Mouse (Mus musculus): ENCODE measurements around the gene Slc16a11. TPM values are rescaled to one million over a fixed set of nuclear protein-coding genes. Genes with fewer than 3 reads are reported as not detected.
A peak's percentile ranks its signal among the peaks of the same experiment; 100 is the strongest.

The Slc16a11 gene
- polyA plus RNA-seq, 1 experiment from 2014 or later = 0.54 TPM

DNA sequence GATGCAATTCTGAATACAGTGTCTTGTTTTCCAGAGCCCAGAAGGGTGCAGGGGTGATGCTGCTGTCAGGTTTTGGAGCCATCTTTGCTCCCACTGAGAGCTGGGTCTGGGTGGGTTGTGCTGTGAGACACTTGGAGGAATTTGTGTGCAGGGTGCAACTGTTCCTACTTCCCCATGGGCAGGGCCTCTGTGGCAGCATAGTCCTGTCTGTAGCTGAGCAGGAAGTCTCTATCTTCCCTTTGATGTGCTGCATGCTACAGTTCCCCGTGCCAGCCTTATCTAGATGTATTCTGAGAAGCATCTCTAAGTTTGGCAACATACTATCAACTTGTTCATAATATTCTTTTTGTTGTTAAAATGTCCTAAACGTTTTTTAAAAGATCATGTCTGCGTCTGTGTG lies 52.7 kb downstream of the Slc16a11 start:
- no peak for ATAC-seq (replicated peaks; ENCODE audit: insufficient number of reproducible peaks, insufficient read depth, low FRiP score, low read depth)
- Histone ChIP-seq H3K4me3 (no peak overlapping the region), H3K4me2 (no peak overlapping the region), H3K36me3 (no peaks in the 10 kb centered on the region), H3K27ac (peak overlapping the region; percentile 20; the same call in 1 of the 2 replicates), H3K27me3 (no peaks in the 10 kb centered on the region), H3K9me3 (replicated peaks) (no peaks in the 10 kb centered on the region), H3K9ac (no peak overlapping the region), H3K4me1 (replicated peaks) (peaks cover 11% of the 10 kb centered on the region)
- WGBS = 41% methylated on average over 3 of the region's 3 CpGs

DNA sequence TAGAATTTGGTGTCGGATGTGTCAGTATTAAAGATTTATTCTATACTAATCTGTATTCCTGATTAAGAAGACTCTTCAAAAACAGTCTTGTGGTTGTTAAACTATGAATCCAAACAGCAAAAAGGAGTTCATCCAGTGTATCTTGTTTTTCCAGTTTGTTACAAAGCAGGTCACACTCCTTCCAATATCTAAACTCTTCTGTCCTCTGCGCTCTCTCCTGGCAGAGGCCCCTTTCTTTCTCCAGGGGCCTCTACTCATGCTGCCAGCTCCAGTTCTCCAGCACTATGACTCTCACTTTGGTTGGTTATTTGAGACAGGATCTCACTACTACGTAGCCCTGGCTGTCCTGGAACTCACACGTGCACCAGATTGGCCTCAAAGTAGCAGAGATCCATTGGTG lies 53.3 kb downstream of the Slc16a11 start:
- no peak overlapping the region for H3K4me2 ChIP-seq
- WGBS = 61% methylated on average over 4 of the region's 4 CpGs
- H3K4me1 ChIP-seq (replicated peaks) = peaks cover 11% of the 10 kb centered on the region
- no peak overlapping the region for H3K9ac ChIP-seq
- peak overlapping the region; percentile 36; the same call in 1 of the 2 replicates for H3K27ac ChIP-seq
- no peak for ATAC-seq (replicated peaks; ENCODE audit: insufficient number of reproducible peaks, insufficient read depth, low FRiP score, low read depth)
- no peaks in the 10 kb centered on the region for H3K27me3 ChIP-seq
- H3K4me3 ChIP-seq = no peak overlapping the region
- H3K9me3 ChIP-seq (replicated peaks) = no peaks in the 10 kb centered on the region
- no peaks in the 10 kb centered on the region for H3K36me3 ChIP-seq

MicroRNA genes within 50 kb of the gene (microRNA counts, 519-probe panel; counts per million panel counts)
- microRNA mmu-miR-195 (not detected), microRNA mmu-miR-497 (2,422 counts per million, percentile 47 among the panel's probes with 10 or more counts)

Small RNA genes lying within 50 kb of the gene (microRNA-seq; reads per million reads assigned to microRNA genes)
- gene Mir195a = 432 reads per million, percentile 71 among the genes with 10 or more reads in this experiment
- not detected for gene Mir497
- not detected for gene Mir497b

Other genes starting within 250 kb of the Slc16a11 start
- gene Cldn7, start 248.0 kb upstream of the Slc16a11 start, polyA plus RNA-seq (2015; fragmentation: Nextera tagmentation; extraction: Ambion mirVana) = 3.8 and 13.9 TPM in 2 replicates
- gene Ctdnep1, start 231.6 kb upstream of the Slc16a11 start, polyA plus RNA-seq (2015; fragmentation: Nextera tagmentation; extraction: Ambion mirVana) = 19.9 and 21.6 TPM in 2 replicates
- 97.8 and 99.6 TPM in 2 replicates for gene Elp5, start 230.2 kb upstream of the Slc16a11 start, polyA plus RNA-seq (2015; fragmentation: Nextera tagmentation; extraction: Ambion mirVana)
- 402 and 455 TPM in 2 replicates for gene Gabarap, start 221.6 kb upstream of the Slc16a11 start, polyA plus RNA-seq (2015; fragmentation: Nextera tagmentation; extraction: Ambion mirVana)
- 38.4 and 42.4 TPM in 2 replicates for gene Phf23, start 217.0 kb upstream of the Slc16a11 start, polyA plus RNA-seq (2015; fragmentation: Nextera tagmentation; extraction: Ambion mirVana)
- 17.4 and 24.8 TPM in 2 replicates for gene Dvl2, start 212.2 kb upstream of the Slc16a11 start, polyA plus RNA-seq (2015; fragmentation: Nextera tagmentation; extraction: Ambion mirVana)
- gene Acadvl, start 197.3 kb upstream of the Slc16a11 start, polyA plus RNA-seq (2015; fragmentation: Nextera tagmentation; extraction: Ambion mirVana) = 200 and 235 TPM in 2 replicates
- gene Dlg4, start 195.8 kb upstream of the Slc16a11 start, polyA plus RNA-seq (2015; fragmentation: Nextera tagmentation; extraction: Ambion mirVana) = 4.8 and 5.1 TPM in 2 replicates
- 0.29 TPM in 1 of 2 replicates, not detected in the other for gene Asgr1, start 158.7 kb upstream of the Slc16a11 start, polyA plus RNA-seq (2015; fragmentation: Nextera tagmentation; extraction: Ambion mirVana)
- gene Asgr2, start 120.1 kb upstream of the Slc16a11 start, polyA plus RNA-seq (2015; fragmentation: Nextera tagmentation; extraction: Ambion mirVana) = 0.22 TPM in 1 of 2 replicates, not detected in the other
- gene Mgl2, start 82.4 kb upstream of the Slc16a11 start, polyA plus RNA-seq (2015; fragmentation: Nextera tagmentation; extraction: Ambion mirVana) = 0.40 and 0.82 TPM in 2 replicates
- 0.40 and 0.67 TPM in 2 replicates for gene Clec10a, start 56.6 kb upstream of the Slc16a11 start, polyA plus RNA-seq (2015; fragmentation: Nextera tagmentation; extraction: Ambion mirVana)
- 4.5 and 5.2 TPM in 2 replicates for gene Slc16a13, start 8.3 kb downstream of the Slc16a11 start, polyA plus RNA-seq (2015; fragmentation: Nextera tagmentation; extraction: Ambion mirVana)
- gene Bcl6b, start 17.0 kb downstream of the Slc16a11 start, polyA plus RNA-seq (2015; fragmentation: Nextera tagmentation; extraction: Ambion mirVana) = 18.1 and 19.8 TPM in 2 replicates
- 107 and 113 TPM in 2 replicates for gene 0610010K14Rik, start 25.2 kb downstream of the Slc16a11 start, polyA plus RNA-seq (2015; fragmentation: Nextera tagmentation; extraction: Ambion mirVana)
- gene Gm21988, start 27.1 kb downstream of the Slc16a11 start, polyA plus RNA-seq (2015; fragmentation: Nextera tagmentation; extraction: Ambion mirVana) = 7.3 and 10.3 TPM in 2 replicates
- 198 and 215 TPM in 2 replicates for gene Rnasek, start 27.1 kb downstream of the Slc16a11 start, polyA plus RNA-seq (2015; fragmentation: Nextera tagmentation; extraction: Ambion mirVana)
- gene Alox12, start 42.6 kb downstream of the Slc16a11 start, polyA plus RNA-seq (2015; fragmentation: Nextera tagmentation; extraction: Ambion mirVana) = 4.1 TPM in 2 replicates
- 0.45 and 2.8 TPM in 2 replicates for gene Alox12e, start 109.9 kb downstream of the Slc16a11 start, polyA plus RNA-seq (2015; fragmentation: Nextera tagmentation; extraction: Ambion mirVana)
- gene Alox15, start 139.3 kb downstream of the Slc16a11 start, polyA plus RNA-seq (2015; fragmentation: Nextera tagmentation; extraction: Ambion mirVana) = 0.23 and 0.58 TPM in 2 replicates
- 17.6 and 24.3 TPM in 2 replicates for gene Pelp1, start 197.3 kb downstream of the Slc16a11 start, polyA plus RNA-seq (2015; fragmentation: Nextera tagmentation; extraction: Ambion mirVana)
- 11.4 and 14.7 TPM in 2 replicates for gene Arrb2, start 219.9 kb downstream of the Slc16a11 start, polyA plus RNA-seq (2015; fragmentation: Nextera tagmentation; extraction: Ambion mirVana)
- gene Med11, start 239.2 kb downstream of the Slc16a11 start, polyA plus RNA-seq (2015; fragmentation: Nextera tagmentation; extraction: Ambion mirVana) = 19.5 and 24.2 TPM in 2 replicates
- gene Zmynd15, start 246.7 kb downstream of the Slc16a11 start, polyA plus RNA-seq (2015; fragmentation: Nextera tagmentation; extraction: Ambion mirVana) = 1.5 and 1.8 TPM in 2 replicates
- gene Cxcl16, start 247.2 kb downstream of the Slc16a11 start, polyA plus RNA-seq (2015; fragmentation: Nextera tagmentation; extraction: Ambion mirVana) = 9.0 and 10.2 TPM in 2 replicates

Data from heart, embryonic 15.5 days (tissue).